Mouse (Mus musculus) midbrain, embryonic 16.5 days (tissue): ENCODE data around the gene Atp6v0d1. TPM values are rescaled to one million over a fixed set of nuclear protein-coding genes. Genes with fewer than 3 reads are reported as not detected.
A peak's percentile ranks its signal among the peaks of the same experiment; 100 is the strongest.
"Not testable (repeated sequence)": the region's sequence is repeated elsewhere in the genome, so short reads cannot be mapped to it uniquely, and the experiment has no call there.

ENCODE experiments used
- ATAC-seq: fragments of 200-750 bp; cut with Nextera tagmentation; 2 replicates; pipeline ENCODE4 v1.8.0; 2017; ENCODE audit warnings: moderate TSS enrichment
- H3K27ac ChIP-seq: fragments of 300-500 bp; sonication (generic); 2 replicates; pipeline ENCODE4 v1.5.1; 2014; ENCODE audit warnings: mild to moderate bottlenecking, low read length, mixed read lengths
- H3K27me3 ChIP-seq: fragments of 300-500 bp; sonication (generic); 2 replicates; pipeline ENCODE4 v1.6.1; 2014; ENCODE audit warnings: low read depth, low read length, mixed read lengths; ENCODE audit not compliant: control insufficient read depth, insufficient read depth
- H3K36me3 ChIP-seq: fragments of 300-500 bp; sonication (generic); 2 replicates; pipeline ENCODE4 v1.6.1; 2014; ENCODE audit warnings: mild to moderate bottlenecking, low read length, moderate library complexity, mixed read lengths; ENCODE audit not compliant: control insufficient read depth, insufficient read depth
- H3K4me1 ChIP-seq: fragments of 300-500 bp; sonication (generic); 2 replicates; pipeline ENCODE4 v1.6.1; 2014; ENCODE audit warnings: mild to moderate bottlenecking, low read length, mixed read lengths; ENCODE audit not compliant: control insufficient read depth, insufficient read depth
- H3K4me2 ChIP-seq: fragments of 300-500 bp; sonication (generic); 2 replicates; pipeline ENCODE4 v1.6.1; 2014; ENCODE audit warnings: mild to moderate bottlenecking, low read length, mixed read lengths
- H3K4me3 ChIP-seq: fragments of 300-500 bp; sonication (generic); 2 replicates; pipeline ENCODE4 v1.5.1; 2014; ENCODE audit warnings: low read depth, mild to moderate bottlenecking, low read length, moderate library complexity, mixed read lengths
- H3K9ac ChIP-seq: fragments of 300-500 bp; sonication (generic); 2 replicates; pipeline ENCODE4 v1.6.1; 2014; ENCODE audit warnings: low read depth, low read length, mixed read lengths
- H3K9me3 ChIP-seq: fragments of 300-500 bp; sonication (generic); replicated peaks from 2 replicates; pipeline ENCODE4 v1.6.1; 2014; ENCODE audit warnings: mild to moderate bottlenecking, low read length, mixed read lengths; ENCODE audit not compliant: control insufficient read depth, poor library complexity, severe bottlenecking
- WGBS: fragments of 180-500 bp; shearing (Covaris S2); extraction: QIAGEN DNeasy Blood & Tissue Kit; methylation state at CpG from one replicate; pipeline ENCODE4 v1.1.7; 2014; 5-methylcytosine and 5-hydroxymethylcytosine counted together
- polyA plus RNA-seq: library from polyadenylated mRNA; unstranded; fragments of >200 nt; fragmentation: Nextera tagmentation; extraction: Ambion mirVana; gene quantifications from 2 replicates; pipeline ENCODE4 v1.2.1, GENCODE M21; 2015

Atp6v0d1 gene
- polyA plus RNA-seq, 1 experiment from 2014 or later = 244 TPM

GRCm38 (mm10) chr8:105606189-105607023, 40.6 kb upstream of the Atp6v0d1 start:
- ATAC-seq = peak; percentile 74
- H3K4me2 ChIP-seq = peak overlapping the region; percentile 90
- no peaks in the 10 kb centered on the region for H3K36me3 ChIP-seq
- no peaks in the 10 kb centered on the region for H3K27me3 ChIP-seq
- peak overlapping the region; percentile 60 for H3K4me3 ChIP-seq
- H3K27ac ChIP-seq = peak overlapping the region; percentile 88
- no peaks in the 10 kb centered on the region for H3K9me3 ChIP-seq
- H3K9ac ChIP-seq = peak overlapping the region; percentile 81
- peaks cover 23% of the 10 kb centered on the region for H3K4me1 ChIP-seq
- WGBS = under 1% methylated on average over 30 of the region's 30 CpGs

GRCm38 (mm10) chr8:105605491-105606188, 39.8 kb upstream of the Atp6v0d1 start:
- Histone ChIP-seq H3K4me3 (peak overlapping the region; percentile 60), H3K4me1 (peaks cover 23% of the 10 kb centered on the region), H3K4me2 (peak overlapping the region; percentile 90), H3K9me3 (no peaks in the 10 kb centered on the region), H3K36me3 (no peaks in the 10 kb centered on the region), H3K9ac (peak overlapping the region; percentile 81), H3K27me3 (no peaks in the 10 kb centered on the region), H3K27ac (peak overlapping the region; percentile 88)
- ATAC-seq = peak; percentile 36
- 1% methylated on average over 31 of the region's 39 CpGs for WGBS

- Histone ChIP-seq H3K4me2 (peak within 1 kb of the TSS; percentile 90), H3K27ac (peak within 1 kb of the TSS; percentile 88), H3K4me1 (peaks cover 23% of the 10 kb centered on the region), H3K9me3 (no peaks in the 10 kb centered on the region), H3K9ac (peak within 1 kb of the TSS; percentile 81), H3K4me3 (peak within 1 kb of the TSS; percentile 60), H3K27me3 (no peaks in the 10 kb centered on the region), H3K36me3 (no peaks in the 10 kb centered on the region)
- ATAC-seq = peak; percentile 79
- under 1% methylated on average over 26 of the region's 42 CpGs for WGBS
Measured at GRCm38 (mm10) chr8:105604804-105605381, 39.0 kb upstream of the Atp6v0d1 start, which contains the start of gene Ripor1. Ripor1 (plus strand) TSS chr8:105605255.

- H3K9me3 ChIP-seq, H3K36me3 ChIP-seq, H3K27me3 ChIP-seq, H3K4me2 ChIP-seq, H3K27ac ChIP-seq, H3K4me3 ChIP-seq, H3K9ac ChIP-seq, ATAC-seq: not testable (repeated sequence)
- WGBS = 98% methylated on average over 2 of the region's 3 CpGs
- H3K4me1 ChIP-seq = peaks cover 16% of the 10 kb centered on the region
Measured at GRCm38 (mm10) chr8:105602540-105602939, 36.7 kb upstream of the Atp6v0d1 start.

GRCm38 (mm10) chr8:105601301-105601700, 35.5 kb upstream of the Atp6v0d1 start:
- Histone ChIP-seq H3K4me1 (peaks cover 10% of the 10 kb centered on the region), H3K4me2 (no peak overlapping the region), H3K4me3 (no peak overlapping the region), H3K36me3 (no peaks in the 10 kb centered on the region), H3K9me3 (no peaks in the 10 kb centered on the region), H3K27me3 (no peaks in the 10 kb centered on the region), H3K27ac (no peak overlapping the region), H3K9ac (no peak overlapping the region)
- 73% methylated on average over 5 of the region's 5 CpGs for WGBS
- no peak for ATAC-seq

- no peaks in the 10 kb centered on the region for H3K27me3 ChIP-seq
- no peaks in the 10 kb centered on the region for H3K36me3 ChIP-seq
- 83% methylated on average over 6 of the region's 6 CpGs for WGBS
- H3K4me3 ChIP-seq = no peak overlapping the region
- no peak overlapping the region for H3K27ac ChIP-seq
- no peak overlapping the region for H3K9ac ChIP-seq
- no peak for ATAC-seq
- H3K4me2 ChIP-seq = no peak overlapping the region
- no peaks in the 10 kb centered on the region for H3K9me3 ChIP-seq
- H3K4me1 ChIP-seq = no peaks in the 10 kb centered on the region; the same call in 1 of the 2 replicates
Measured at GRCm38 (mm10) chr8:105598777-105599176, 32.9 kb upstream of the Atp6v0d1 start.

GRCm38 (mm10) chr8:105596362-105597034, 30.7 kb upstream of the Atp6v0d1 start:
- Histone ChIP-seq H3K4me1 (no peaks in the 10 kb centered on the region; the same call in 1 of the 2 replicates), H3K36me3 (no peaks in the 10 kb centered on the region), H3K27ac (no peak overlapping the region), H3K27me3 (no peaks in the 10 kb centered on the region), H3K9me3 (no peaks in the 10 kb centered on the region), H3K9ac (no peak overlapping the region), H3K4me3 (no peak overlapping the region), H3K4me2 (no peak overlapping the region)
- WGBS = 4% methylated on average over 14 of the region's 14 CpGs
- ATAC-seq = peak; percentile 42; the same call in 1 of the 2 replicates

- Histone ChIP-seq H3K36me3 (no peaks in the 10 kb centered on the region), H3K4me1 (no peaks in the 10 kb centered on the region; the same call in 1 of the 2 replicates), H3K9ac (no peak overlapping the region), H3K27me3 (no peaks in the 10 kb centered on the region), H3K9me3 (no peaks in the 10 kb centered on the region), H3K4me3 (no peak overlapping the region), H3K4me2 (no peak overlapping the region), H3K27ac (no peak overlapping the region)
- no peak for ATAC-seq
- WGBS = 83% methylated on average over 18 of the region's 18 CpGs
Measured at GRCm38 (mm10) chr8:105594451-105595242, 28.8 kb upstream of the Atp6v0d1 start.
